Mouse (Mus musculus) layer of hippocampus, postnatal 10 days (tissue): ENCODE data around the gene Atad5. TPM values are rescaled to one million over a fixed set of nuclear protein-coding genes. Genes with fewer than 3 reads are reported as not detected.
"Not testable (repeated sequence)": the region's sequence is repeated elsewhere in the genome, so short reads cannot be mapped to it uniquely, and the experiment has no call there.

Experiments used
- DNase-seq, 2 experiments: peaks; one replicate each; pipeline ENCODE4 v3.0.0; 2021; ENCODE audit warnings: low spot score in 2 of 2
- long read RNA-seq: library from polyadenylated mRNA; stranded (forward); transcript quantifications from one replicate; pipeline ENCODE4 v2.0.0, GENCODE M21; 2023
- total RNA-seq, 2 experiments: library from RNA; stranded (reverse); gene quantifications; 2 replicates each; pipeline ENCODE4 v1.2.3; 2021

The Atad5 gene
- 1 to 10 TPM; 6.0 to 6.6 TPM for total RNA-seq
- long read RNA-seq, result 0 reads

GRCm38 (mm10) chr11:80088917-80089816, at the start of gene Atad5:
Atad5 (plus strand) TSS chr11:80089400.
- peak; percentile 93 to 94 for DNase-seq

- peak; percentile 56 to 58 for DNase-seq
These were observed 46.4 kb upstream of the Atad5 start for GRCm38 (mm10) chr11:80042615-80043418.

- DNase-seq, result no peak
These were observed 45.8 kb upstream of the Atad5 start for GRCm38 (mm10) chr11:80043419-80043817.

GRCm38 (mm10) chr11:80046856-80047255, 42.3 kb upstream of the Atad5 start:
- no peak for DNase-seq

GRCm38 (mm10) chr11:80050088-80050487, 39.1 kb upstream of the Atad5 start:
- no peak for DNase-seq

- DNase-seq, result no peak
These were observed 36.7 kb upstream of the Atad5 start for GRCm38 (mm10) chr11:80052456-80052855.

- no peak for DNase-seq
These were observed 36.0 kb upstream of the Atad5 start for GRCm38 (mm10) chr11:80053171-80053570.

GRCm38 (mm10) chr11:80054659-80055058, 34.5 kb upstream of the Atad5 start:
- DNase-seq, result no peak

GRCm38 (mm10) chr11:80056141-80056540, 33.1 kb upstream of the Atad5 start:
- no peak for DNase-seq

GRCm38 (mm10) chr11:80062159-80062558, 27.0 kb upstream of the Atad5 start:
- DNase-seq, result peak in 1 of 2 experiments; percentile 37

- not testable (repeated sequence) for DNase-seq
These were observed 22.8 kb upstream of the Atad5 start for GRCm38 (mm10) chr11:80066373-80066772.

- DNase-seq, result no peak
These were observed 21.6 kb upstream of the Atad5 start for GRCm38 (mm10) chr11:80067558-80067957.

- DNase-seq, result no peak
These were observed 19.4 kb upstream of the Atad5 start for GRCm38 (mm10) chr11:80069815-80070214.

GRCm38 (mm10) chr11:80071039-80071438, 18.2 kb upstream of the Atad5 start:
- DNase-seq, result no peak

- no peak for DNase-seq
These were observed 16.8 kb upstream of the Atad5 start for GRCm38 (mm10) chr11:80072365-80072764.

- no peak for DNase-seq
These were observed 13.5 kb upstream of the Atad5 start for GRCm38 (mm10) chr11:80075608-80076277.

- DNase-seq, result no peak
These were observed 11.2 kb upstream of the Atad5 start for GRCm38 (mm10) chr11:80077784-80078545.

- DNase-seq, result no peak
These were observed 10.4 kb upstream of the Atad5 start for GRCm38 (mm10) chr11:80078831-80079230.

- DNase-seq, result no peak
These were observed 9.4 kb upstream of the Atad5 start for GRCm38 (mm10) chr11:80079751-80080150.

GRCm38 (mm10) chr11:80080381-80080825, 8.8 kb upstream of the Atad5 start:
- DNase-seq, result no peak
